Mouse (Mus musculus) heart, embryonic 12.5 days (tissue): Measurements from ENCODE around the gene Bpifa6. TPM values are rescaled to one million over a fixed set of nuclear protein-coding genes. Genes with fewer than 3 reads are reported as not detected.
"Not testable (repeated sequence)": the region's sequence is repeated elsewhere in the genome, so short reads cannot be mapped to it uniquely, and the experiment has no call there.

Source experiments
- ATAC-seq: fragments of 200-750 bp; cut with Nextera tagmentation; 2 replicates; pipeline ENCODE4 v1.8.0; 2017; ENCODE audit warnings: moderate TSS enrichment, moderate library complexity; ENCODE audit not compliant: insufficient number of reproducible peaks, low FRiP score
- H3K27ac ChIP-seq: fragments of 300-500 bp; sonication (generic); 2 replicates; pipeline ENCODE4 v1.5.1; 2016; ENCODE audit warnings: mild to moderate bottlenecking, moderate library complexity; ENCODE audit not compliant: poor library complexity, severe bottlenecking
- H3K27me3 ChIP-seq: fragments of 300-500 bp; sonication (generic); replicated peaks from 2 replicates; pipeline ENCODE4 v1.6.1; 2016; ENCODE audit warnings: mild to moderate bottlenecking, moderate library complexity
- H3K36me3 ChIP-seq: fragments of 300-500 bp; sonication (generic); 2 replicates; pipeline ENCODE4 v1.6.1; 2016; ENCODE audit warnings: mild to moderate bottlenecking, moderate library complexity
- H3K4me1 ChIP-seq: fragments of 300-500 bp; sonication (generic); replicated peaks from 2 replicates; pipeline ENCODE4 v1.6.1; 2016; ENCODE audit warnings: mild to moderate bottlenecking
- H3K4me2 ChIP-seq: fragments of 300-500 bp; sonication (generic); 2 replicates; pipeline ENCODE4 v1.6.1; 2016; ENCODE audit warnings: mild to moderate bottlenecking, moderate library complexity
- H3K4me3 ChIP-seq: fragments of 300-500 bp; sonication (generic); 2 replicates; pipeline ENCODE4 v1.5.1; 2016; ENCODE audit warnings: mild to moderate bottlenecking
- H3K9ac ChIP-seq: fragments of 300-500 bp; sonication (generic); 2 replicates; pipeline ENCODE4 v1.6.1; 2016; ENCODE audit warnings: mild to moderate bottlenecking, moderate library complexity
- H3K9me3 ChIP-seq: fragments of 300-500 bp; sonication (generic); replicated peaks from 2 replicates; pipeline ENCODE4 v1.6.1; 2016; ENCODE audit warnings: mild to moderate bottlenecking, moderate library complexity
- WGBS: fragments of 180-500 bp; shearing (Covaris S2); methylation state at CpG from one replicate; pipeline ENCODE4 v1.1.7; 2016; 5-methylcytosine and 5-hydroxymethylcytosine counted together
- polyA plus RNA-seq: library from polyadenylated mRNA; unstranded; fragments of >200 nt; fragmentation: Nextera tagmentation; extraction: Ambion mirVana; gene quantifications from 2 replicates; pipeline ENCODE4 v1.2.1, GENCODE M21; 2016

Bpifa6 gene
- polyA plus RNA-seq, 1 experiment from 2014 or later: not detected

GRCm38 (mm10) chr2:154024676-154025075 lies 49.9 kb downstream of the Bpifa6 start:
- not testable (repeated sequence) for H3K36me3 ChIP-seq, H3K9ac ChIP-seq, H3K27ac ChIP-seq, ATAC-seq, H3K4me2 ChIP-seq, H3K9me3 ChIP-seq, H3K4me1 ChIP-seq, H3K27me3 ChIP-seq, H3K4me3 ChIP-seq
- 75% methylated on average over 4 of the region's 4 CpGs for WGBS

- Histone ChIP-seq H3K4me3 (no peak overlapping the region), H3K36me3 (no peaks in the 10 kb centered on the region), H3K27ac (no peak overlapping the region), H3K4me1 (no peaks in the 10 kb centered on the region), H3K27me3 (no peaks in the 10 kb centered on the region), H3K4me2 (no peak overlapping the region), H3K9me3 (no peaks in the 10 kb centered on the region), H3K9ac (no peak overlapping the region)
- WGBS: 53% methylated on average over 2 of the region's 2 CpGs
- no peak for ATAC-seq
Observed at GRCm38 (mm10) chr2:154038932-154039331, 64.2 kb downstream of the Bpifa6 start.

GRCm38 (mm10) chr2:154044743-154045142 lies 70.0 kb downstream of the Bpifa6 start:
- H3K27ac ChIP-seq: no peak overlapping the region
- no peak for ATAC-seq

More at GRCm38 (mm10) chr2:154044743-154045142, 70.0 kb downstream of the Bpifa6 start:
- no peaks in the 10 kb centered on the region for H3K4me1 ChIP-seq
- no peaks in the 10 kb centered on the region for H3K27me3 ChIP-seq
- H3K4me2 ChIP-seq: no peak overlapping the region
- H3K36me3 ChIP-seq: no peaks in the 10 kb centered on the region
- WGBS: 69% methylated on average over 3 of the region's 3 CpGs
- H3K4me3 ChIP-seq: no peak overlapping the region
- H3K9me3 ChIP-seq: no peaks in the 10 kb centered on the region
- no peak overlapping the region for H3K9ac ChIP-seq

Other genes starting within 250 kb of the Bpifa6 start
- 315 and 319 TPM in 2 replicates for gene Mapre1, start 233.7 kb upstream of the Bpifa6 start, polyA plus RNA-seq
- gene Efcab8, start 195.0 kb upstream of the Bpifa6 start, polyA plus RNA-seq: 0.09 TPM in 1 of 2 replicates, not detected in the other
- gene Sun5, start 103.9 kb upstream of the Bpifa6 start, polyA plus RNA-seq: not detected in 2 replicates
- not detected in 2 replicates for gene Bpifb2, start 99.9 kb upstream of the Bpifa6 start, polyA plus RNA-seq
- not detected in 2 replicates for gene Bpifb6, start 74.6 kb upstream of the Bpifa6 start, polyA plus RNA-seq
- gene Bpifb3, start 56.7 kb upstream of the Bpifa6 start, polyA plus RNA-seq: not detected in 2 replicates
- not detected in 2 replicates for gene Bpifb4, start 36.7 kb upstream of the Bpifa6 start, polyA plus RNA-seq
- not detected in 2 replicates for gene Bpifa2, start 33.3 kb downstream of the Bpifa6 start, polyA plus RNA-seq
- gene Bpifa3, start 155.4 kb downstream of the Bpifa6 start, polyA plus RNA-seq: not detected in 2 replicates
- gene Bpifa1, start 167.9 kb downstream of the Bpifa6 start, polyA plus RNA-seq: not detected in 2 replicates
- not detected in 2 replicates for gene Bpifa5, start 187.7 kb downstream of the Bpifa6 start, polyA plus RNA-seq
- 0.12 and 0.14 TPM in 2 replicates for gene Bpifb1, start 215.9 kb downstream of the Bpifa6 start, polyA plus RNA-seq
- 0.14 and 0.33 TPM in 2 replicates for gene Bpifb5, start 248.8 kb downstream of the Bpifa6 start, polyA plus RNA-seq